Mouse (Mus musculus) induced T-regulatory cell, adult 2 months (primary cell): Measurements from ENCODE around the gene Ciart.
A peak's percentile ranks its signal among the peaks of the same experiment; 100 is the strongest.
"Not testable (repeated sequence)": the region's sequence is repeated elsewhere in the genome, so short reads cannot be mapped to it uniquely, and the experiment has no call there.

Experiments
- DNase-seq: peaks from one replicate; pipeline ENCODE4 v3.0.0-alpha.2; 2012; ENCODE audit warnings: low read depth

Ciart gene

DNA sequence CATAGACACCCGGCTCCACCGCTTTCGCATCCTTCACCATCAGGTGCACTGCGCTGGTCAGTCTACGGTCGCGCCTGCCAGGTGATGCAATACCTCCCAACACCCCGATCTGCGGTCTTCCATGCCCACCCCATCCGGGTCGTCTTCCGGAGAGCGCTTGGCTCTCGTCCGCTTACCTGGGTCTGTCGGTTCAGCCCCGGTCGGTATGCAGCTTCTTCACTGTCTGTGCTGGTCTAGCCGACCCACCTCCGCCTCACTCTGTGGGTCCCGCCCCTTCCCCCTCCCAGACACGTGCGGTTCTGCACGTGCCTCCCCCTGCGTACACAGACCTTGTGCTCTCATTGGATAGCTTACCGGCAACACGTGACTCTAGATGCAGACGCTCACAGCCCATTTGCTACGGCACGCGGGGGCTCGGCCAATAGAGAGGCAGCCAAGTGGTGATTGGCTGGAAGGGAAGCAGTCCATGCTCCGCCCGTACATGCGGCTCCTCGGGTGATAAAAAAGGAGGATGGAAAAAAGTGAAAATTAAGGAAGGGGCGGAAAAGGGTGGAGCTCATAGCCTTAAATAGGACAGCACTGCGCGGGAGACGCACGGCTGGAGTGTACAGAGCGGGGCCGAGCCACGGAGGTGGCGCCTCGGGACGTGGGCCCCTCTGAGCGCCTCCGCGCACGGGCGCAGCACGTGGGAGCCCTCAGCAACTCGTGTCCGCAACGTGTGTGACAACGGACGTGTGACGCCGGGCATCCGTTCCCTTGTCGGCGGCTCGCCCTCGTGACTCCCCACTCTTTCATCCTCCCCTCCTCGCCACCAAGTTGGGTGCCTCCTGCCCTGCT, at the start of gene Ciart:
TSS of gene Ciart (minus strand) at position 273 of the 837 bp plus-strand sequence.
- peak; percentile 95 for DNase-seq

DNA sequence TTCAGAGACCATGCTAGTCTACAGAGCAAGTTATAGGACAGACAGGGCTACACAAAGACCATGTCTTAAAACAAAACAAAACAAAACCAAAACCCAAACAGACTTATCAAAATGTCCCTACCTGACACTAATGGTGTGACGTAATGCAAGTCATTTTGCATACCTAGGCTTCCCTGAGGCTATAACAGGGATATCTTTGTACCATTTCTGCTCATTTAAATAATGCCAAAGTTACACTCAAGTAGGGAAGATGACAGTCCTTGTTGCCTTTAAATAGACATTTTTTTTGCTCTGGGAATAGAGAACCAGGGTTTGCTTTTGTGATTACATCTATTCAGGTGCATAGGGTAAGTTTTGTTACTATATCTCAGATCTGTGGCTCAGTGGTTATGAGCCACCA, 49.4 kb upstream of the Ciart start:
- peak; percentile 75 for DNase-seq

DNA sequence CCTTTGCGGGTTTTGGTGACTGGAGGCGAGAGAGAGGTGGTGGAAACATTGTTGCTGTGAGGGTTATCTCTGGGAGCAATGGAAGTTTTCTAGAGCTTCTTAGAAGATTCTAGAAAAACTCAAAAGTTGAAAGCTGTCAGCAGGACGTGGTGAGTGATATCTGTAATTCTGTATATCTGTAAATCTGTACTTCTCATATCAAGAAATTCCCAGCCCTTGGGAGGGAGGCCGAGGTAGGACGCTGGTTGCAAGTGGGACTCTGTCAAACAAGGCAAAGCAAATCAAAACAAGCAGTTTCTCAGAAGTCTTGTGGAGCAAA, 48.4 kb upstream of the Ciart start:
- DNase-seq, result peak; percentile 78

- DNase-seq, result no peak
These were observed 47.8 kb upstream of the Ciart start for GRCm38 (mm10) chr3:95929581-95930470.

- peak; percentile 99 for DNase-seq
These were observed 46.8 kb upstream of the Ciart start, which contains the start of gene Anp32e for GRCm38 (mm10) chr3:95928658-95929503. TSS of gene Anp32e (plus strand) at chr3:95929246.

- DNase-seq, result no peak
These were observed 46.2 kb upstream of the Ciart start for GRCm38 (mm10) chr3:95928261-95928657.

- DNase-seq, result no peak
These were observed 43.0 kb upstream of the Ciart start for GRCm38 (mm10) chr3:95925087-95925486.

DNA sequence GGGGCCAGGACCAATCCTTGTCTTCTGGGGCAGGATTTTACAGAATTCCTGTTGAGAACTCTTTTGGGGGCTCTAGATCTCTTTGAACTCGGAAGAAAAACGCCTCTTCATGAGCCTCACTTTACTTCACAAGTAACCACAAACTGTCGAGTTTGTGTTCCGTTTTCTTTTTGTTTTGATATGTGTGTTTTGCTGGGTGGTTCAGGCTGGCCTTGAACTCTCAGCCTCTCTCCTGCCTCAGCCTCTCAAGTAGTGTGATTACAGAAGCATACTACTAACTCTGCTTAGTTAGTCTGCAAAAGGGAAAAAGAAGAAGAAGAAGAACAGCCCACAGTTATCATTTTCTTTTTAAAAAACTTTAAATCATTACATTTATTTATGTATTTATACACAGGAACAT, 42.1 kb upstream of the Ciart start:
- DNase-seq, result no peak

DNA sequence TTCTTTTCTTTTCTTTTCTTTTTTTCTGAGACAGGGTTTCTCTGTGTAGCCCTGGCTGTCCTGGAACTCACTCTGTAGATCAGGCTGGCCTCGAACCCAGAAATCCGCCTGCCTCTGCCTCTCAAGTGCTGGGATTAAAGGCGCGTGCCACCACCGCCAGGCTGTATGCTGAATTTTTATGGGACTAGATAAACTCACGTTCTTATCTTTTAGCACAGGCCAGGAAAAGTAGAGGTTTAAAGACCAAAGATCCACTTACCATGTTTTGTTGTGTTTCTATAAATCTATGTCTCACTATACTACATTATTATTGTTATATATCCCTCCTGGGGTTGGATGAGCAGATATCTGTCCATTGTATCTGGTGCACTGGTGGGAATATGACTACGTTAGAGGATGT, 41.4 kb upstream of the Ciart start:
- not testable (repeated sequence) for DNase-seq

DNA sequence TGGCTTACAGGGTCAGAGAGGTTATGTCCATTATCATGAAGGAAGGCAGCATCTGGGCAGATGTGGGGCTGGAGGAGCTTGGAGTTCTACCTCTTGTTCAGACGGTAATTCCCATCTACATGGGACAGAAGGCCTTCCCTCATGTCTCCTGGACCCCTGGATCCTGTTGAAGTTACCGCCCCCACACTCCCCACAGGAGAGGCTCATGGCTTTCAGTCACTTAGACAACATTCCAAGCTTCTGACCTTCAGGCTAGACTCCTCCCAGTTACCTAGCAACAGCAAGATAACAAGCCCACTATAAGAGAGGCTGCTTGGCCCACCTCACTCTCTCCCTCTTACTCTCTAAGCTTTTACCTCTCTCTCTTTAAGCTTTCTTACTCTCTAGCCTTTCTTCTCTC, 38.5 kb upstream of the Ciart start:
- DNase-seq, result not testable (repeated sequence)

DNA sequence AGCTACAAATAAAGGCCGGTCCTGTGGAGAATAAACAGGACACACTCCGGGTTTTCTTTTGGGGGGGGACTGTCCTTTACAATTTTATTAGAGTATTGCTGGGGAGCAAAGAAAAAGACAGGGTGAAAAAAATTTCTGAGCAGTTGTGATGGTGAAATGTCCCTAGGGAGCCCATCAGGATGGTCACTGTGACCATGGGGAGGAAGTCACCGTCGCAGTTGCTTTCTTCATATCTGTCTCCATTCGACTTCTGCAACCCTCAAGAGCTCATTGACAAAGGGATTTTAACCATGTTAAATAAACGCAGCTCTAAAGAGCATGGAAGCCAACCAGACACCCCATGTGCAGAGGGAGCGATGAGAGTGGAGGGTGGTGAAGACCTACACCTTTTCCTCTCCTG, 34.7 kb upstream of the Ciart start:
- DNase-seq, result no peak

DNA sequence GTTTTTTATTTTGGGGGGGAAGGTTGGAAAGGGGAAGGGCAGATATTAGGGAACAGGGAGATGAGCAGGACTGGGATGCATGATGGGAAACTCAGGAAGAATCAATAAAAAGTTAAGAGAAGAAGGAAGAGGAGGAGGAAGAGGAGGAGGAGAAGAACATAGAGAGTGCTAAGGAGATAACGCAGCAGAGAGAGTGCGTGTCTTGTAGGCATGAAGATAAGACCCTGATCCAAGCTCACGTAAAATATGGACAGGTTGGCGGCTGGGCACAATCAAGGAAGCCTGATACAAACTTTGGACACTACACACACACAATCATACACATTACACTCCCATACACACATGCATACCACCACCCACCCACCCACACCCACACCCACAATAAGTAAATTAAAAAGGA, 32.7 kb upstream of the Ciart start:
- no peak for DNase-seq

DNA sequence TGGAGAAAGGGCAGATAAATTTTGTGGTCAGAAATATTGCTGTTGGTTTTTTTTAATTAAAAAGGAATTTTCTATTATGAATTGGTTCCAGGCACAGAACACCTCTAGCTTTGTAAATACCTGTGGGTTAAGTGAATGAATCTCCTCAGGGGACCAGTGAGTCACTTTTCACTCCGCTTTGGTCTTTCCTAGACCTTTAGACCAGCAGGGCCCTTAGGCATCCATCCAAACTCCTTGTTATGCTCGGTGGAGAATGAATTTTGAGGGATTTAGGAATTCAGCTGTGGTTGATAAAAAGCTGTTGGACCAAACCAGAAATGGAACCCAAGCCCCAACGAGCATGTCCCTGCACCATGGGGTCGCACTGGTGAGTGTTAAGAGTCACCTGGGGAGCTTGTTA, 25.6 kb upstream of the Ciart start:
- no peak for DNase-seq

DNA sequence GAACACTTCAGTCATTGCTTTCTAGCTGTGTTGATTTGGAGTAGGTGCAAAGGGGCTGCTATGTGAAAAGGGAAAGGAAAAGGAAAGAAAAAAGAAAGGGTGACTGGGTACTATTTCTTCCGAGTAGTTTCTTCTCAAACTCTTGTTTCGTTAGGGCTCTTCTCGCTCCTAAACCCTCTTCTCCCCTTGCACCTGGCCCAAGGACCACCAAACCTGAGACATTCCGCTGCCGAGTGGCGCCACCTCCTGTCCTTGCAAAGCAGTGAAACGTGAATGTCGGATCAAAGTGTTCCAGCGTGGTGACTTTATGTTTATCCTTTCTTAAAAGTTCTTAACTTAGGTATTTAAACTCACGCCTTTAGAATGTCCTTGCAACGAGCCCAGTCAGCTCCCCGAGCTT, 24.8 kb upstream of the Ciart start:
- peak; percentile 75 for DNase-seq

- DNase-seq, result peak; percentile 68
These were observed 24.0 kb upstream of the Ciart start for GRCm38 (mm10) chr3:95905940-95906492.

GRCm38 (mm10) chr3:95905146-95905939, 23.3 kb upstream of the Ciart start:
- peak; percentile 60 for DNase-seq

GRCm38 (mm10) chr3:95904568-95904967, 22.5 kb upstream of the Ciart start, which contains the start of gene Car14:
TSS of gene Car14 (minus strand) at chr3:95904691.
- no peak for DNase-seq

- DNase-seq, result no peak
These were observed 21.9 kb upstream of the Ciart start for GRCm38 (mm10) chr3:95903753-95904502.

DNA sequence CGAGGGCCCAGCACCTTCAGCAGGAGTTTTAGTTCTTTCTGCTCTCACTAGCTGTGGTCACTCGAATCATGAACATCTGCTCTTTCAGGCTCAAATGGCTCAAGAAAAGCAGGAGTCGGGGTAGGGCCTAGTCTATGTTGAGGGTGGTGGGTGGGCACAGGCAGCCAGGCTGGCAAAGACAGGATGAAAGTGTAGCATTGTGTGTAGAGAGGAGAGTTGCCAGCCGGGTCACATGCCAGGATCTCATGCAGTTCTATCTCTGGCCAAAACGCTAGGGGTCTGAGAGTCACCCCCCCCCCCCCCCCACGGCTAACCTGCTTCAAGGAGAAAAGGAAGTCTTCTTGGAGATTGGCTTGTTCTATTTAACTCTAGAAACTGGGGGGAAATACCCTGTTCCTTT, 20.6 kb upstream of the Ciart start:
- DNase-seq, result no peak

- no peak for DNase-seq
These were observed 20.2 kb upstream of the Ciart start for GRCm38 (mm10) chr3:95902373-95902625.
